9 mouse cellular contexts compared by ENCODE assay signal in the genomic region with DNA sequence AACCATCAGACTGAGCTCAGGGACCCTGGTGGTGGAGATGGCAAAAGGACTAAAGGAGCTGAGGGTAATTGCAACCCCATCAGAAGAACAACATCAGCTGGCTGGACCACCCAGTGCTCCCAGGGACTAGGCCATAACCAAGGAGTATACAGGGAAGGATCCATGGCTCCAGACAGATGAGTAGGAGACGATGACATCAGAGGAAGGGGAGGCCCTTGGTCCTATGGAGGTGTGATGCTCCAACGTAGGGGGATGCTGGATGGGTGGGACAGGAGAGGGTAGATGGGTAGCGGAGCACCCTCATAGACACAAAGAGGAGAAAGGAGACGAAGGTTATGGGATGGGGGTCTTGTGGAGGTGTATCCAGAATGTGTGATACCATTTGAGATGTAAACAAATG. TPM values are rescaled to one million over a fixed set of nuclear protein-coding genes. Genes with fewer than 3 reads are reported as not detected.
DNase-seq lines count a peak whose midpoint lies in the region; ATAC-seq lines count a peak whose summit lies in the region.
"Not testable (repeated sequence)": the region's sequence is repeated elsewhere in the genome, so short reads cannot be mapped to it uniquely, and the experiment has no call there.
"Had no signal": no experiment of that assay in that cellular context is flagged by ENCODE, and none has a peak within 500 bp of the region (broad histone marks: within the 10 kb centered on the region; RNA-seq: fewer than 3 reads in every experiment).

No protein-coding gene starts in this region.

- not testable (repeated sequence) for H3K4me1 ChIP-seq in embryonic facial prominence, embryonic 14.5 days (ENCODE audit: control insufficient read depth, insufficient read depth, low read length); hindbrain, embryonic 13.5 days (replicated peaks); kidney, embryonic 15.5 days; liver, embryonic 15.5 days (replicated peaks); midbrain, embryonic 11.5 days (ENCODE audit: control insufficient read depth, insufficient read depth, low read length); neural tube, embryonic 14.5 days (ENCODE audit: control insufficient read depth, insufficient read depth, low read length)

- H3K36me3 ChIP-seq in embryonic facial prominence, embryonic 14.5 days (ENCODE audit: control insufficient read depth, insufficient read depth, low read length); hindbrain, embryonic 13.5 days; kidney, embryonic 15.5 days; liver, embryonic 15.5 days (replicated peaks); midbrain, embryonic 11.5 days (ENCODE audit: control insufficient read depth, insufficient read depth, low read length); neural tube, embryonic 14.5 days (ENCODE audit: control insufficient read depth, insufficient read depth, low read length): not testable (repeated sequence)

- H3K27ac ChIP-seq in embryonic facial prominence, embryonic 14.5 days (replicated peaks; ENCODE audit: low read depth, low read length); hindbrain, embryonic 13.5 days; kidney, embryonic 15.5 days; liver, embryonic 15.5 days (replicated peaks); midbrain, embryonic 11.5 days (ENCODE audit: low read depth, low read length); neural tube, embryonic 14.5 days (ENCODE audit: low read depth, low read length): not testable (repeated sequence)

- not testable (repeated sequence) for H3K9ac ChIP-seq in embryonic facial prominence, embryonic 14.5 days (ENCODE audit: low read depth, low read length); hindbrain, embryonic 13.5 days; kidney, embryonic 15.5 days; liver, embryonic 15.5 days; midbrain, embryonic 11.5 days (ENCODE audit: low read length); neural tube, embryonic 14.5 days (replicated peaks; ENCODE audit: low read depth, low read length)

- H3K27me3 ChIP-seq in embryonic facial prominence, embryonic 14.5 days (replicated peaks; ENCODE audit: control insufficient read depth, insufficient read depth, low read length); hindbrain, embryonic 13.5 days; kidney, embryonic 15.5 days; liver, embryonic 15.5 days; midbrain, embryonic 11.5 days (ENCODE audit: control insufficient read depth, insufficient read depth, low read length); neural tube, embryonic 14.5 days (ENCODE audit: control insufficient read depth, insufficient read depth, low read length): not testable (repeated sequence)

- not testable (repeated sequence) for DNase-seq in embryonic facial prominence, embryonic 14.5 days (ENCODE audit: low spot score); midbrain, embryonic 11.5 days (ENCODE audit: low spot score, missing footprints)
- peak; percentile 83 for DNase-seq in heart, adult 11 months

- not testable (repeated sequence) for H3K4me2 ChIP-seq in embryonic facial prominence, embryonic 14.5 days (ENCODE audit: low read depth, low read length); hindbrain, embryonic 13.5 days; kidney, embryonic 15.5 days; liver, embryonic 15.5 days; midbrain, embryonic 11.5 days; neural tube, embryonic 14.5 days (ENCODE audit: low read depth, low read length)

- H3K4me3 ChIP-seq in embryonic facial prominence, embryonic 14.5 days (ENCODE audit: low read depth, low read length); hindbrain, embryonic 13.5 days; kidney, embryonic 15.5 days (replicated peaks); liver, embryonic 15.5 days (replicated peaks); midbrain, embryonic 11.5 days (ENCODE audit: low read depth, low read length); neural tube, embryonic 14.5 days (ENCODE audit: low read depth, low read length): not testable (repeated sequence)

- ATAC-seq in embryonic facial prominence, embryonic 14.5 days (ENCODE audit: low read depth), result peak; percentile 15; the same call in 1 of the 2 replicates
- ATAC-seq in hindbrain, embryonic 13.5 days (ENCODE audit: low FRiP score), result 0 out of 2 replicates have a peak, but pooled peaks have one; percentile 22
- ATAC-seq in kidney, embryonic 15.5 days (replicated peaks; ENCODE audit: low FRiP score), result peak; percentile 61; the same call in 1 of the 2 replicates
- ATAC-seq in liver, embryonic 15.5 days (ENCODE audit: insufficient read depth), result 0 out of 2 replicates have a peak, but pooled peaks have one; percentile 6
- peak; percentile 45 for ATAC-seq in midbrain, embryonic 11.5 days (ENCODE audit: low FRiP score)
- ATAC-seq in neural tube, embryonic 14.5 days (ENCODE audit: low read depth), result peak; percentile 43; the same call in 1 of the 2 replicates

- H3K9me3 ChIP-seq in embryonic facial prominence, embryonic 14.5 days (ENCODE audit: control insufficient read depth, low read length), result peaks cover 32% of the 10 kb centered on the region
- peaks cover 43% of the 10 kb centered on the region for H3K9me3 ChIP-seq in hindbrain, embryonic 13.5 days
- peaks cover 19% of the 10 kb centered on the region for H3K9me3 ChIP-seq in kidney, embryonic 15.5 days (replicated peaks)
- H3K9me3 ChIP-seq in liver, embryonic 15.5 days (replicated peaks), result not testable (repeated sequence)
- H3K9me3 ChIP-seq in midbrain, embryonic 11.5 days (ENCODE audit: control insufficient read depth, low read length), result peaks cover 12% of the 10 kb centered on the region
- peaks cover 19% of the 10 kb centered on the region for H3K9me3 ChIP-seq in neural tube, embryonic 14.5 days (ENCODE audit: control insufficient read depth, low read length)

- 78% methylated on average over 4 of the region's 4 CpGs for WGBS in embryonic facial prominence, embryonic 14.5 days
- 74% methylated on average over 4 of the region's 4 CpGs for WGBS in hindbrain, embryonic 13.5 days
- 80% methylated on average over 4 of the region's 4 CpGs for WGBS in kidney, embryonic 15.5 days
- WGBS in liver, embryonic 15.5 days (ENCODE audit: insufficient replicate concordance), result 50% methylated on average over 4 of the region's 4 CpGs
- 79% methylated on average over 4 of the region's 4 CpGs for WGBS in midbrain, embryonic 11.5 days
- WGBS in neural tube, embryonic 14.5 days, result 82% methylated on average over 4 of the region's 4 CpGs

RNA-seq across cellular contexts. Expression of a gene that starts 48.4 kb away (rescaled TPM):
- polyA plus RNA-seq in embryonic facial prominence, embryonic 14.5 days (2014; fragmentation: Nextera tagmentation; extraction: Ambion mirVana), result 1.1 TPM in 1 of 2 replicates, not detected in the other
- polyA plus RNA-seq in hindbrain, embryonic 13.5 days (2015; fragmentation: Nextera tagmentation; extraction: Ambion mirVana), result not detected in 2 replicates
- polyA plus RNA-seq in kidney, embryonic 15.5 days (2015; fragmentation: Nextera tagmentation; extraction: Ambion mirVana), result 0.83 TPM in 1 of 2 replicates, not detected in the other
- polyA plus RNA-seq in liver, embryonic 15.5 days (2015; fragmentation: Nextera tagmentation; extraction: Ambion mirVana), result not detected in 2 replicates
- polyA plus RNA-seq in midbrain, embryonic 11.5 days (2014; fragmentation: Nextera tagmentation; extraction: Ambion mirVana), result 0.50 TPM in 1 of 2 replicates, not detected in the other
- not detected in 2 replicates for polyA plus RNA-seq in neural tube, embryonic 14.5 days (2014; fragmentation: Nextera tagmentation; extraction: Ambion mirVana)
- polyA plus RNA-seq: intestine, postnatal 0 days; lung, adult 2 months had no signal

Comparison
In these comparisons a context has a peak if more than half of its experiments do, and no peak if none do; other contexts are left out.
1. ATAC-seq: peak in every context shown above with its lines; median percentile 61 in kidney, embryonic 15.5 days; 45 in midbrain, embryonic 11.5 days; 43 in neural tube, embryonic 14.5 days; 22 in hindbrain, embryonic 13.5 days; 15 in embryonic facial prominence, embryonic 14.5 days; 6 in liver, embryonic 15.5 days.